Mouse (Mus musculus): ENCODE results near the gene Znhit2.

- TF ChIP-seq POLR2A (IDR thresholded peaks at IDR 0.05; ENCODE audit: low read depth, low read length) (no peak), CTCF (conservative IDR thresholded peaks at IDR 0.05; ENCODE audit: insufficient read depth, insufficient read length, low read depth, low read length) (no peak)
Measured at GRCm38 (mm10) chr19:6094119-6094518, 33.1 kb downstream of the Znhit2 start, which contains the start of gene AC131692.1.
